Mouse (Mus musculus) midbrain, embryonic 10.5 days (tissue): Measurements from ENCODE around the gene 9930021J03Rik. TPM values are rescaled to one million over a fixed set of nuclear protein-coding genes. Genes with fewer than 3 reads are reported as not detected.

Experiments
- DNase-seq: peaks from one replicate; pipeline ENCODE4 v3.0.0-alpha.2; 2017; ENCODE audit warnings: low spot score
- H3K27ac ChIP-seq: fragments of 300-500 bp; sonication (generic); replicated peaks from 2 replicates; pipeline ENCODE4 v1.5.1; 2016; ENCODE audit warnings: mild to moderate bottlenecking
- H3K27me3 ChIP-seq: fragments of 300-500 bp; sonication (generic); 2 replicates; pipeline ENCODE4 v1.6.1; 2016; ENCODE audit warnings: low read depth, mild to moderate bottlenecking; ENCODE audit not compliant: poor library complexity, severe bottlenecking
- H3K36me3 ChIP-seq: fragments of 300-500 bp; sonication (generic); 2 replicates; pipeline ENCODE4 v1.6.1; 2016; ENCODE audit warnings: mild to moderate bottlenecking, moderate library complexity
- H3K4me1 ChIP-seq: fragments of 300-500 bp; sonication (generic); 2 replicates; pipeline ENCODE4 v1.6.1; 2016
- H3K4me3 ChIP-seq: fragments of 300-500 bp; sonication (generic); 2 replicates; pipeline ENCODE4 v1.5.1; 2016; ENCODE audit warnings: mild to moderate bottlenecking, moderate library complexity
- H3K9me3 ChIP-seq: fragments of 300-500 bp; sonication (generic); replicated peaks from 2 replicates; pipeline ENCODE4 v1.6.1; 2016; ENCODE audit warnings: mild to moderate bottlenecking
- WGBS: fragments of 180-500 bp; shearing (Covaris S2); methylation state at CpG from one replicate; pipeline ENCODE4 v1.1.7; 2016; 5-methylcytosine and 5-hydroxymethylcytosine counted together
- polyA plus RNA-seq: library from polyadenylated mRNA; unstranded; fragments of >200 nt; fragmentation: Nextera tagmentation; extraction: Ambion mirVana; gene quantifications from 2 replicates; pipeline ENCODE4 v1.2.1, GENCODE M21; 2016

Gene 9930021J03Rik
- polyA plus RNA-seq, 1 experiment from 2014 or later, result 4.0 TPM

DNA sequence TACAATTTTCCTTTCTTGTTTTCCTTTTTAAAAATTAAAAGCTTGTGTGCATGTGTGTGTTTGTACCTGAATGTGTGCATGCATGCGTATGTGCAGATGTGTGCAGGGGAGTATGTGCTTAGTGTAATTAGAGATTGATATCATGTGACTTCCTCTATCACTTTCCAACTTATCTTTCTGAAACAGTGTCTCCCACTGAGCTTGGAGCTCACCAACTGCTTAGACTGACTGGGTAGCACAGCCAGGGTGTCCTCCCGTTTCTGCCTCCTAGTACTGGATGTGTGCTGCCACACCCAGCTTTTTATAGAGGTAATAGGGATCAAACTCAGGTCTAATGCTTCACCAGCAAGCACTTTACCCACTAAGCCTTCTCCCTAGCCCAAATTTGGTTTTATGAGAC lies 22.9 kb downstream of the 9930021J03Rik start:
- H3K36me3 ChIP-seq, result peaks cover 17% of the 10 kb centered on the region
- H3K4me1 ChIP-seq, result no peaks in the 10 kb centered on the region
- no peak for DNase-seq
- H3K27me3 ChIP-seq, result no peaks in the 10 kb centered on the region
- H3K9me3 ChIP-seq, result no peaks in the 10 kb centered on the region
- no peak overlapping the region for H3K4me3 ChIP-seq
- H3K27ac ChIP-seq, result no peak overlapping the region
- 86% methylated on average over 2 of the region's 2 CpGs for WGBS

DNA sequence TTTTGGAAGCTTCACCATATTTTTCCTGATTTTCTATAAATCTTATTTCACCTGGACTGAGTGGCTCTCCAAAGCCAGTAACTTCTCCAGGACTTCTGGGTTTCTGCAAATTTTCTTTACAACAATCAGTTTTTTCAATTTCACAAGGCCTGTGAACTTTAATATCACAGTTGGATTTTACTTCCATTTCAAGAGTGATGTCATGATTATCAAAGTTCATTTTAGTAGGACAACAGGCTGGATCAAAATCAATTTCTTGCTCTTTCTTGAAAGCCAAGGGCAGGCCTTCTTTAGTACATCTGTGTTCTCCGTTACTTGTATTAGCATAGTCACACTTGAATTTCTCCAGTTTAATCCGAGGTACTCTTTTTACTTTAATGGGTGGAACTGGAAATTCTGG lies 51.9 kb downstream of the 9930021J03Rik start:
- H3K27me3 ChIP-seq, result no peaks in the 10 kb centered on the region
- peaks cover 6% of the 10 kb centered on the region for H3K36me3 ChIP-seq
- WGBS, result 94% methylated on average over 2 of the region's 2 CpGs
- no peaks in the 10 kb centered on the region for H3K9me3 ChIP-seq
- no peaks in the 10 kb centered on the region for H3K4me1 ChIP-seq
- H3K4me3 ChIP-seq, result no peak overlapping the region
- H3K27ac ChIP-seq, result no peak overlapping the region
- DNase-seq, result no peak

DNA sequence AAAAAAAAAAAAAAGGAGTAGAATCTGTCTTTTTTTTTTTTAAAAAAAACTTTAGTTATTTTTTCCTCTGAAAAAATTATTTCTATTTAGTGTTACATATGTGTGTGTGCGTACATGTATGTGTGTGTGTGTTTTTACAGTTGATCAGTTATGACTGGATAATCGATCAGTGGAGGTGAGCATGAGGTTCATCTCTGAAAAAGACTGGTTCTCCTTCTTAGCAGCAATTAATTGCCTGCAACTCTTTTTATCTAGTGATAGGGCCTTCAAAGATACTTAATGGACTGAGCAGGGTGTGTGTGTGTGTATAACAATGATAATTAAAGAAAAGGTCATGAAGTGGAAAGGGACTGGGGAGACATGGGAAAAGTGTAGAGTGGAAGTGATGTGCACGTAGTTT lies 54.8 kb downstream of the 9930021J03Rik start:
- DNase-seq, result no peak
- H3K27ac ChIP-seq, result no peak overlapping the region
- H3K27me3 ChIP-seq, result no peaks in the 10 kb centered on the region
- no peaks in the 10 kb centered on the region for H3K9me3 ChIP-seq
- H3K36me3 ChIP-seq, result peaks cover 10% of the 10 kb centered on the region
- WGBS, result 93% methylated on average over 3 of the region's 3 CpGs
- H3K4me3 ChIP-seq, result no peak overlapping the region
- H3K4me1 ChIP-seq, result no peaks in the 10 kb centered on the region

DNA sequence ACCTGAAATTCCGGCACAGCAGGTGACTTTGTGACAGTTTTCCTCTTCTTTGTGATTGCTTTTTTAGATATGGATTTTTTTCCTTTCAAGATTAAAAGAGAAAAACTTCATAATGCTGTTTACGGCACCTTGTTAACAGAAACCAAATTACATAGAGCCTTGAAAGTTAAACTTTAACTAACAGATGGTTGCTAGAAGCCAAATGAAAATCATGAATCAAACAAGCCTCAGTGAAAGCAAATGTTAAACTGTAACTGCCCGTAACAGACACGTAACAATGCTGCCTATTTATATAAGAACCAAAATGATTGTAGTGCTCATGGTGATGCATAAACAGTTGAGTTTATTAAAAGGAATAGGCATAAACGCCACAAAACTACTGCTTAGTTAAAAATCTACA lies 62.3 kb downstream of the 9930021J03Rik start:
- H3K27me3 ChIP-seq, result no peaks in the 10 kb centered on the region
- no peak overlapping the region for H3K27ac ChIP-seq
- no peaks in the 10 kb centered on the region for H3K4me1 ChIP-seq
- 92% methylated on average over 5 of the region's 5 CpGs for WGBS
- no peaks in the 10 kb centered on the region for H3K9me3 ChIP-seq
- H3K36me3 ChIP-seq, result peaks cover 4% of the 10 kb centered on the region; the same call in 1 of the 2 replicates
- H3K4me3 ChIP-seq, result no peak overlapping the region
- DNase-seq, result no peak

DNA sequence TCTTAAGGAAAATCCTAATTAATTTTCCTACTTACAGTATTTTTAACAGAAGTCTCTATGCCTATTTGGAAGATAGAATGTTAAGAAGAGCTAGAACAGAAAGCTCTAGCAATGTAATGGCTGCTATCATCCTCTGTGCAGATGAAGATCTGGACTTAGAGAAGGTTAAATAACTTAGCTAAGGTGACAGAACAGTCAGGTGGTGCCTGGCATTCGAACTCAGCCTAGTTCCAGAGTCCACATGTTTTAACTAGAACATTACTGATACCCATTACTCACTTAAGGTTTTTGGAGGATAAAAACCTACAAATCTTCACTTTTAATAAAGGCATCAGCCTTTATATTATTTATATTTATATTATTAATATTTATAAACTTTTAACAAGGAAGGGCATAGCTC lies 65.1 kb downstream of the 9930021J03Rik start:
- no peak overlapping the region for H3K27ac ChIP-seq
- no peaks in the 10 kb centered on the region for H3K9me3 ChIP-seq
- 90% methylated on average over 1 of the region's 1 CpGs for WGBS
- DNase-seq, result no peak
- no peaks in the 10 kb centered on the region for H3K4me1 ChIP-seq
- H3K4me3 ChIP-seq, result no peak overlapping the region
- H3K36me3 ChIP-seq, result no peaks in the 10 kb centered on the region
- H3K27me3 ChIP-seq, result no peaks in the 10 kb centered on the region

DNA sequence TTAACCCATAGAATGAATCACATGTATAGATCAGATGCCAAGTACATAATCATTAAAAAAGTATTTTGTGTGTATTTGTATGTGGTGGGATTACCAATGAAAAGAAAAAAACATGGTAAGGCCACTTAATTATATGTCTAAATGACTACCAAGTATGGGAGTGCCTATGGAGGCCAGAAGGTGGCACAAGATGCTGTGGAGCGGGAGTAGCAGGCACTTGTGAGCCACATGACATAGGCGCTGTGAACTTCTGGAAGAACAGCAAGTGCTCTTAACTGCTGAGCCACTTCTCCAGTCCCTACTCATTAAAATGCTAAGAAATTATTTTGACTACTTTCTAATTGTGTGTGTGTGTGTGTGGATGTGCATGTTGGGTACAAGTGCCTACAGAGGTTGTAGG lies 66.2 kb downstream of the 9930021J03Rik start:
- Histone ChIP-seq H3K9me3 (no peaks in the 10 kb centered on the region), H3K4me3 (no peak overlapping the region), H3K27me3 (no peaks in the 10 kb centered on the region), H3K4me1 (no peaks in the 10 kb centered on the region), H3K27ac (no peak overlapping the region), H3K36me3 (no peaks in the 10 kb centered on the region)
- DNase-seq, result no peak
- WGBS, result 85% methylated on average over 2 of the region's 2 CpGs

DNA sequence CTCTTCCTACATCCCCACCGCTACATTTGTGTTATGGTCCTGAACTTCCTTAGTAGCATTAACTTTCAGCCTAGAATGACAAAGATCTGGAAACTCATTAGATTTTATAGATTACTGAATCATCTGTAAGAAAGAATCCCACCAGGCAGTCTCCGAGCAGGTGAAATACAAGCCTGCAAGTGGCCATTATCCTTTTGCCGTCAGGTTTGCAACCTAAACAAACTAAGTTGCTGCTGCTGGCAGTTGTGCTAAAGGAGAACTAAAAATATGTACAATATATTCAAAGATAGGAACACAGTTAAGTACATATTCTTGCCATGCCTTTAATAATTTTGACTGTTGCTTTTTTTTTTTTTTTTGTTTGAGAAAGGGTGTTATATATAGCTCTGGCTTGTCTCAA lies 70.4 kb downstream of the 9930021J03Rik start:
- H3K4me1 ChIP-seq, result no peaks in the 10 kb centered on the region
- H3K36me3 ChIP-seq, result no peaks in the 10 kb centered on the region
- no peak overlapping the region for H3K4me3 ChIP-seq
- no peak overlapping the region for H3K27ac ChIP-seq
- 90% methylated on average over 3 of the region's 3 CpGs for WGBS
- no peak for DNase-seq
- no peaks in the 10 kb centered on the region for H3K9me3 ChIP-seq
- H3K27me3 ChIP-seq, result no peaks in the 10 kb centered on the region

DNA sequence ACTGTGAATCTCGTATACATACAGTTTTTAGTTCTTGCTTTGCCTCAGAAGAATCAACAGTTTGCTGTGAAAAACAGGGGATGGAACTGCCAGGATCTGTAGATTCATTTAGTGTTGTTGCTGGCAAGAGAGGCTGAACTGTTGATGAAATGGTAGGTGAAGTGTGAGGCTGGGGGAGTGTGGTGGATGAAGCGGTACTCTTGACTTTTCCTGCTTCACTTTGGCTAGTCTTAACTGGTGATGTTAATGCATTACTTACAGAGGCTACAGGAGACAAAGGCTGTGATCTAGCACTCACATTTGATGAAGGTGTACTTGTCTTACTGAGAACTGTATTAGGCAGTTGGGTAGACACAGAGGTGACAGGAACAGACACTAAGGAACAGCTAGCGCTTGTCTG lies 87.3 kb downstream of the 9930021J03Rik start:
- 97% methylated on average over 3 of the region's 3 CpGs for whole genome bisulfite sequencing
- H3K36me3 ChIP-seq, result peaks cover 49% of the 10 kb centered on the region
- DNase-seq, result no peak
- H3K27me3 ChIP-seq, result no peaks in the 10 kb centered on the region
- no peaks in the 10 kb centered on the region for H3K9me3 ChIP-seq
- H3K4me1 ChIP-seq, result no peaks in the 10 kb centered on the region
- no peak overlapping the region for H3K27ac ChIP-seq
- H3K4me3 ChIP-seq, result no peak overlapping the region

DNA sequence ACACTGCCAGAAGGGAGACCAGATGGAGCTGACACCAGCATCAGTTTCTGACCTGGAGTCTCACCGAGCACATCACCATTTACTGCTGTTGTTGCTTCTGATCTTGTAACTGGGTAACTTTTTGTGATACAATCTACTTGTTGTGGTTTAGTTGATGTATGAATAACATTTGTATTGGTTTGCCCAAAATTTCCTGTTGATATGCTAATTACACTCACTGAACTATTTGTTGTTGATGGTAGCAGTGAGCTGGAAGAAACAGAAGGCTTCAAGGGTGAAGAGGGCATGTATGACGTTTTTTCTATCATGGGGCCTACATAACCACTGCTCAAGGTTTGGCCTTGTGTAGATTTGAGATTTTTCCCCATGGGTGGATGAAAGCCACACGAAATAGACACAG lies 87.9 kb downstream of the 9930021J03Rik start:
- no peak overlapping the region for H3K4me3 ChIP-seq
- H3K4me1 ChIP-seq, result no peaks in the 10 kb centered on the region
- H3K27ac ChIP-seq, result no peak overlapping the region
- 93% methylated on average over 3 of the region's 3 CpGs for WGBS
- H3K36me3 ChIP-seq, result peaks cover 49% of the 10 kb centered on the region
- no peaks in the 10 kb centered on the region for H3K27me3 ChIP-seq
- no peaks in the 10 kb centered on the region for H3K9me3 ChIP-seq
- no peak for DNase-seq

DNA sequence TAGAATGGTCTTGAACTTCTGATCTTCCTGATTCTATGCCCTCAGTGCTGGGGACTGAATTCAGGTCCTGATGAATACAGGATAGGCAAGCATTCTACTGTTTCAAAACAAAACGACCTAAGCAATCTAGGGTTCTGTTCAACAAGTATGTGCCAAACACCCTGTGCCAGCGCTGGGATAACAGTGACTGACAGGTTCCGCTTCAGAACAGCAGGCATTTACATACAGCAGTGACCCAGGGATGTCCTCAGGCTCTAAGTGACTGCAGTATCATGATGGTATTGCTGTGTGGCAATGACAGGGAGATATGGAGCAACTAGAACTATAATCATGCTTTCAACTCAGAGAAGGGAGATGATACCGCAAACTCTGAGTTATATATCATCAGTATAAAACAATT lies 92.3 kb downstream of the 9930021J03Rik start:
- Histone ChIP-seq H3K4me3 (no peak overlapping the region), H3K4me1 (peaks cover 6% of the 10 kb centered on the region; the same call in 1 of the 2 replicates), H3K9me3 (no peaks in the 10 kb centered on the region), H3K27me3 (no peaks in the 10 kb centered on the region), H3K36me3 (peaks cover 28% of the 10 kb centered on the region), H3K27ac (no peak overlapping the region)
- DNase-seq, result no peak
- WGBS, result 84% methylated on average over 4 of the region's 4 CpGs

DNA sequence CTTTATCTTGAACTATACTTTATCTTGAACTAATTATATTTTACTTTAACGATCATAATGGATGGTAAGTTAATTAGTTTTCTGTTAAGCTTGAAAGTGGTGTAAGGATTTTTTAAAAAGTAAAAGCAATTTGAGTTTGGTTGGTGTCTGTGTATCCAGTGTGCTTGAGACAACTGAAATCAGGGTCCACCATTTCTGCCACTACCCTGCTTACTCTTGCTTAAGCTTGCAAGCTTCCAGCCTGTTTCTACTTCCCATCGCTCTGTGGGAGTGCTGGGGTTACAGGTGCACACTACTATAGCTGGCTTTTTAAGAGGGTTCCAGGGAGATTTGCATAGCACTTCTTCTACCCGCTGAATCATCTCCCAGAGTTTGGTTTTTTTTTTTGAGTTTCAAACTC lies 96.3 kb downstream of the 9930021J03Rik start:
- DNase-seq, result no peak

DNA sequence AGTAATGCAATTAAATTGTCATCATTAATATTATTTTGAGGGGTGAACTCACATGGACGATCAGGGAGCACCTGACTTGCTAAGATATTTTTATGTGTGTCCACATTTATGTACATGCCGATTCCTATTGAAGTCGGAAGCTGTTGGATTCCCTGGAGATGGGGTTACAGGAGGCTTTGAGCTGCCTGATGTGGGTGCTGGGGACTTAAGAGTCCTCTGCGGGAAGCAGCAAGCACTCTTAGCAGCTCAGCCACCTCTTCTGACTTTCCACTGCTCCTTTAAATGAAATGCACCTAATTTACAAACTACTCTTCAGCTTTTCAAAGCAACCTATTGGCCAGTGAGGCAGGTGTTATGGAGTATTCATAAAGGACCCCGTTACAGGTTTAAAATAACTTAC lies 97.3 kb downstream of the 9930021J03Rik start:
- no peaks in the 10 kb centered on the region for H3K9me3 ChIP-seq
- no peak for DNase-seq
- H3K27me3 ChIP-seq, result no peaks in the 10 kb centered on the region
- H3K4me3 ChIP-seq, result no peak overlapping the region
- H3K27ac ChIP-seq, result no peak overlapping the region
- no peaks in the 10 kb centered on the region for H3K36me3 ChIP-seq
- WGBS, result 73% methylated on average over 5 of the region's 5 CpGs
- H3K4me1 ChIP-seq, result peaks cover 7% of the 10 kb centered on the region

More for the DNA sequence above, 96.3 kb downstream of the 9930021J03Rik start:
- Histone ChIP-seq H3K4me3 (no peak overlapping the region), H3K27ac (no peak overlapping the region), H3K9me3 (no peaks in the 10 kb centered on the region), H3K27me3 (no peaks in the 10 kb centered on the region), H3K36me3 (no peaks in the 10 kb centered on the region), H3K4me1 (peaks cover 6% of the 10 kb centered on the region; the same call in 1 of the 2 replicates)
- WGBS, result 77% methylated on average over 3 of the region's 3 CpGs

DNA sequence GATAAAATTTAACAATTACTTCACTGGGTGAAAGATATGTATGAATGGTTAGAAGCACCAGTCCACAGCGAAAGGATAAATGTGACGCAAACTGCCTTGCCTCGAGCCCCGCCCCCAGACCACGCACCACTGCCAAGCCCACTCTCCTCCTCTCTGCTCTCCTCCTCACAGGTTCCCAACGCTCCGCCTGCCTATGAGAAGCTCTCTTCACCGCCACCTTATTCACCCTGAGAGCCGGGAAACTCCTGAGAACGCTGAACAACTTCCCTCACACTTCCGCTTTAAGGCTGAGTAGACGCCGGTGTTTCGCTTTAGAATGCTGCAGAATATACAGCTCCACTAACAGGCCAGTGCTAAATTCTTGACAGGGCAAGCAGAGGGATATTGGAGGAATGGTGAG lies 97.8 kb downstream of the 9930021J03Rik start:
- Histone ChIP-seq H3K9me3 (no peaks in the 10 kb centered on the region), H3K4me3 (no peak overlapping the region), H3K27me3 (no peaks in the 10 kb centered on the region), H3K27ac (no peak overlapping the region), H3K4me1 (peaks cover 11% of the 10 kb centered on the region), H3K36me3 (no peaks in the 10 kb centered on the region)
- no peak for DNase-seq
- 67% methylated on average over 14 of the region's 14 CpGs for WGBS

DNA sequence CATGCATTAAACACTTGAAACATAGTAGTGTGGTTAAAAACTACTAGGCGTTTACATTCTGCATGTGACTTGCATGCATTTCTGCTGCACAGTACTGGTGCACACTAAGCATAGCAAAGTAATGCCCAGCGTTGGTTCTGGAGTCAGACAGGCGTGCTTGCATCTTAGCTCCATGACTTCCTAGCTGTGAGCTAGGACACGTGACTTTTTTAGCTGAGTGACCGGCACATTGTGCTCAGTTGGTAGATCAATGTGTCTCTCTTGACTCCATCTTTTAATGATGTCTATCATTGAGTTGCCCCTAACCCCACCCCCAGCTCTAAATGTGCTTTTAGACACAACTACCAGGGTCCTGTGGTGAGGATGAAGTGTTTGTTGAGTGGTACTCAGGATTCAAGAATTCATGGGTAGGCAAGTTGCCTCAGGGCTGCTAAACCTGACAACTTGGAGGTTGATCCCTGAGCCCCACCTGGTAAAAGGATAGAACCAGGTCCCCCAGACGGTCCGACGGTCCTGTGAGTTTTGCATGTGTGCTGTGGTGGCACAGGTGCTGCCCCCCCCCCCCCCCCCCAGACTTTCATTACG lies 98.4 kb downstream of the 9930021J03Rik start:
- H3K27me3 ChIP-seq, result no peaks in the 10 kb centered on the region
- H3K27ac ChIP-seq, result no peak overlapping the region
- H3K4me1 ChIP-seq, result peaks cover 16% of the 10 kb centered on the region
- WGBS, result 93% methylated on average over 9 of the region's 9 CpGs
- no peaks in the 10 kb centered on the region for H3K9me3 ChIP-seq
- no peak for DNase-seq
- no peaks in the 10 kb centered on the region for H3K36me3 ChIP-seq
- H3K4me3 ChIP-seq, result no peak overlapping the region
